Mouse (Mus musculus) stomach, postnatal 0 days (tissue): ENCODE data around the gene Lta. TPM values are rescaled to one million over a fixed set of nuclear protein-coding genes. Genes with fewer than 3 reads are reported as not detected.

Experiments used
- ATAC-seq: fragments of 200-750 bp; cut with Nextera tagmentation; 2 replicates; pipeline ENCODE4 v1.8.0; 2017; ENCODE audit not compliant: low FRiP score, low TSS enrichment
- DNase-seq: peaks from one replicate; pipeline ENCODE4 v3.0.0-alpha.2; 2016; ENCODE audit warnings: low spot score
- H3K27ac ChIP-seq: fragments of 300-500 bp; sonication (generic); replicated peaks from 2 replicates; pipeline ENCODE4 v1.5.1; 2014; ENCODE audit warnings: mild to moderate bottlenecking, control low read depth
- H3K27me3 ChIP-seq: fragments of 300-500 bp; sonication (generic); 2 replicates; pipeline ENCODE4 v1.6.1; 2014; ENCODE audit warnings: low read length; ENCODE audit not compliant: control insufficient read depth, insufficient read depth
- H3K36me3 ChIP-seq: fragments of 300-500 bp; sonication (generic); 2 replicates; pipeline ENCODE4 v1.6.1; 2014; ENCODE audit warnings: low read length, mixed read lengths; ENCODE audit not compliant: control insufficient read depth, insufficient read depth
- H3K4me1 ChIP-seq: fragments of 300-500 bp; sonication (generic); replicated peaks from 2 replicates; pipeline ENCODE4 v1.6.1; 2014; ENCODE audit warnings: antibody characterized with exemption; ENCODE audit not compliant: control insufficient read depth, insufficient read depth
- H3K4me2 ChIP-seq: fragments of 300-500 bp; sonication (generic); replicated peaks from 2 replicates; pipeline ENCODE4 v1.6.1; 2014; ENCODE audit warnings: low read depth, mild to moderate bottlenecking, control low read depth, moderate library complexity
- H3K4me3 ChIP-seq: fragments of 300-500 bp; sonication (generic); 2 replicates; pipeline ENCODE4 v1.5.1; 2014; ENCODE audit warnings: low read depth, low read length, control low read depth
- H3K9ac ChIP-seq: fragments of 300-500 bp; sonication (generic); 2 replicates; pipeline ENCODE4 v1.6.1; 2014; ENCODE audit warnings: mild to moderate bottlenecking, low read length, control low read depth, mixed read lengths
- H3K9me3 ChIP-seq: fragments of 300-500 bp; sonication (generic); 2 replicates; pipeline ENCODE4 v1.6.1; 2016; ENCODE audit warnings: low read length; ENCODE audit not compliant: control insufficient read depth
- CTCF ChIP-seq: IDR thresholded peaks from 2 replicates; pipeline ENCODE4 v1.5.1; 2016; ENCODE audit warnings: antibody characterized with exemption, low read depth, mild to moderate bottlenecking, moderate library complexity
- EP300 ChIP-seq: optimal IDR thresholded peaks from 2 replicates; pipeline ENCODE3; 2016; ENCODE audit warnings: antibody characterized with exemption
- WGBS: fragments of 180-500 bp; shearing (Covaris S2); extraction: QIAGEN DNeasy Blood & Tissue Kit; methylation state at CpG from one replicate; pipeline ENCODE4 v1.1.7; 2014; 5-methylcytosine and 5-hydroxymethylcytosine counted together
- polyA plus RNA-seq: library from polyadenylated mRNA; unstranded; fragments of >200 nt; fragmentation: Nextera tagmentation; extraction: Ambion mirVana; gene quantifications from 2 replicates; pipeline ENCODE4 v1.2.1, GENCODE M21; 2015

The Lta gene
- polyA plus RNA-seq, 1 experiment from 2014 or later = 0.11 TPM

GRCm38 (mm10) chr17:35163326-35164081, 41.6 kb downstream of the Lta start:
- ATAC-seq (no peak), DNase-seq (no peak)
- Histone ChIP-seq H3K4me2 (peak overlapping the region; percentile 78), H3K4me1 (peaks cover 5% of the 10 kb centered on the region), H3K9me3 (no peaks in the 10 kb centered on the region), H3K4me3 (peak overlapping the region; percentile 100), H3K36me3 (peaks cover 33% of the 10 kb centered on the region), H3K27me3 (no peaks in the 10 kb centered on the region), H3K9ac (peak overlapping the region; percentile 99), H3K27ac (peak overlapping the region; percentile 98)
- TF ChIP-seq CTCF (no peak), EP300 (no peak)
- 8% methylated on average over 8 of the region's 8 CpGs for WGBS

GRCm38 (mm10) chr17:35162730-35163129, 42.4 kb downstream of the Lta start:
- Histone ChIP-seq H3K27me3 (no peaks in the 10 kb centered on the region), H3K4me2 (peak overlapping the region; percentile 78), H3K36me3 (peaks cover 40% of the 10 kb centered on the region), H3K4me3 (peak overlapping the region; percentile 100), H3K9me3 (no peaks in the 10 kb centered on the region), H3K9ac (peak overlapping the region; percentile 59), H3K4me1 (peaks cover 5% of the 10 kb centered on the region), H3K27ac (0 out of 2 replicates have a peak overlapping the region, but pooled peaks have one; percentile 53)
- TF ChIP-seq EP300 (no peak), CTCF (no peak)
- 12% methylated on average over 12 of the region's 12 CpGs for WGBS
- DNase-seq = no peak
- ATAC-seq = no peak

- Histone ChIP-seq H3K9ac (peak overlapping the region; percentile 59), H3K36me3 (peaks cover 45% of the 10 kb centered on the region)
- 58% methylated on average over 14 of the region's 14 CpGs for WGBS
Measured at GRCm38 (mm10) chr17:35162121-35162520, 43.0 kb downstream of the Lta start.

GRCm38 (mm10) chr17:35161421-35161820, 43.7 kb downstream of the Lta start:
- TF ChIP-seq CTCF = no peak
- no peak for TF ChIP-seq EP300
- H3K27me3 ChIP-seq = no peaks in the 10 kb centered on the region
- H3K9ac ChIP-seq = no peak overlapping the region
- DNase-seq (no peak), ATAC-seq (no peak)
- WGBS = 78% methylated on average over 11 of the region's 11 CpGs
- H3K9me3 ChIP-seq = no peaks in the 10 kb centered on the region
- peaks cover 5% of the 10 kb centered on the region for H3K4me1 ChIP-seq
- H3K4me2 ChIP-seq = no peak overlapping the region
- H3K27ac ChIP-seq = no peak overlapping the region
- no peak overlapping the region for H3K4me3 ChIP-seq
- H3K36me3 ChIP-seq = peaks cover 50% of the 10 kb centered on the region

More at GRCm38 (mm10) chr17:35162121-35162520, 43.0 kb downstream of the Lta start:
- TF ChIP-seq CTCF (no peak), EP300 (no peak)
- peak overlapping the region; percentile 78 for H3K4me2 ChIP-seq
- DNase-seq (no peak), ATAC-seq (no peak)
- H3K9me3 ChIP-seq = no peaks in the 10 kb centered on the region
- no peaks in the 10 kb centered on the region for H3K27me3 ChIP-seq
- peaks cover 5% of the 10 kb centered on the region for H3K4me1 ChIP-seq
- H3K27ac ChIP-seq = no peak overlapping the region
- H3K4me3 ChIP-seq = no peak overlapping the region

- peaks cover 66% of the 10 kb centered on the region for H3K36me3 ChIP-seq
- peaks cover 2% of the 10 kb centered on the region; the same call in 1 of the 2 replicates for H3K4me1 ChIP-seq
- no peak overlapping the region for H3K4me3 ChIP-seq
- H3K9me3 ChIP-seq = no peaks in the 10 kb centered on the region
- no peak overlapping the region for H3K9ac ChIP-seq
- no peak overlapping the region for H3K4me2 ChIP-seq
- ATAC-seq (no peak), DNase-seq (no peak)
- H3K27me3 ChIP-seq = no peaks in the 10 kb centered on the region
- WGBS = 85% methylated on average over 7 of the region's 7 CpGs
- no peak overlapping the region for H3K27ac ChIP-seq
- TF ChIP-seq CTCF (no peak), EP300 (no peak)
Measured at GRCm38 (mm10) chr17:35159638-35160037, 45.5 kb downstream of the Lta start.
